Mouse (Mus musculus): ENCODE results near the gene Zfp444.

DNA sequence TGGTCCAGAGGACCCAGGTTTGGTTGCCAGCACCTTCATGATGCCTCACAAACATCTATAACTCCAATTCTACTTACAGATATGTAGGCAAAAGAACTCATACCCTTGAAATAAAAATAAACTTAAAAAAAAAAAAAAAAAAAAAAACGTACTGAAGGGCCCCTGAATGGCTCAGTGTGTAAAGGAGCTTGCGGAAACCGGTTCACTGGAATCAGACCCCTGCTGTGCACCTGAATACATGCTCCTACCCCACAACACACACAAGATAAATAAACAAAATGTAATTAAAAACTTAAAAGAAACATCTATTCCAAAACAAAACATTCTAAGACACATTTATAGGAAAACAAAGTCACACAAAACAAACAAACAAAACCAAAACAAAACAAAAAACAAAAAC, 48.1 kb downstream of the Zfp444 start:
- TF ChIP-seq CTCF (IDR thresholded peaks at IDR 0.05; ENCODE audit: low read depth, low read length) (no peak), GATA1 (IDR thresholded peaks at IDR 0.05; ENCODE audit: borderline replicate concordance, low read length) (no peak), POLR2AphosphoS5 (IDR thresholded peaks at IDR 0.05; ENCODE audit: insufficient replicate concordance, low read depth, low read length) (no peak), TAL1 (conservative IDR thresholded peaks at IDR 0.05; ENCODE audit: low read depth, low read length) (no peak), GATA2 (IDR thresholded peaks at IDR 0.05; ENCODE audit: borderline replicate concordance, low read depth, low read length) (no peak)
